Mouse (Mus musculus) testis, postnatal 14 days (tissue): ENCODE data around the gene Ank3.

ENCODE experiments used
- DNase-seq: peaks from one replicate; pipeline ENCODE4 v3.0.0; 2021; ENCODE audit warnings: low spot score

Gene Ank3

DNA sequence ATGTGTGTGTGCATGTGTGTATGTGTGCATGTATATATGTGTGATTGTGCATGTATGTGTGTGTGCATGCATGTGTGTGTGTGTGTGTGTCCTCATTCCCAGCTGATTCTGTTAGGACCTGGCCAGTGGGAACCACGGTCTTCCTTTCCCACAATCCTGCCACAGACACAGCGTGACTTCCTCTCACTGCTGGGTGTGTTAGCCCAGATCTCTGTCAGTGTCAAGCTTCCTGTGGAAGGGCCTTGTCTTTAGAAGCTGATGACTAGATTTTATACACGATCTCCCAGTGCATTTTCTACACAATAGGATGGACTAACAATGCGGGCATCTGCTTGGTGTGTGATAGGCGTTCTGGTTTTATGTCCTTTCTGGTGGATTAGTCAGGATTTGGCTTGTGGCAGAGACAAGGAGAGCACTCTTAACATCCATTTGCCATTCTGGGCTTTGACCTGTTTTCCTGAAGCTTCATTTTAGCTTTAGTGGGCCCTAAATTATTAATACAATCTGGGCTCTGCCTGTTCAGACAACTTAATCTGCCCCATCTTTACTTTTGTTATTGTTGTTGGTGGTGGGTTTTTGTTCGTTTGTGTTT lies 322.4 kb downstream of the Ank3 start:
- no peak for DNase-seq

DNA sequence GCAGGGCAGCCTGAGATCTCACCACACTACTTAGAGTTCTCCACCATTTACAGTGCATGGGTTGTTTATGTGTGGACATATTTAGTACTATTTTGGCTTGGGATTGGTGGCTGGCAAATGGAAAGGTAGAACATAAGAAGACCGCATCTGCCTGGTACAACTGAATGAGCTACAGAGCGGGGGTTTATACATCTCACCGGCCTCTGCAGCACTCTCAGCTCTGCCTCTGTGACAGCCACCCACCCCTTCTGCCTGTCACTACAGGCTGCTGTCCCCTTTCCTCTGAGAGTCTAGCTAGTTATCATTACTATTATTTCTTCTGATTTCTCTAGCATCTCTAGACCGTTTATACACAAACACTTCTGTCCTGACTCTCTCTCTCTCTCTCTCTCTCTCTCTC lies 325.6 kb downstream of the Ank3 start:
- DNase-seq: no peak

DNA sequence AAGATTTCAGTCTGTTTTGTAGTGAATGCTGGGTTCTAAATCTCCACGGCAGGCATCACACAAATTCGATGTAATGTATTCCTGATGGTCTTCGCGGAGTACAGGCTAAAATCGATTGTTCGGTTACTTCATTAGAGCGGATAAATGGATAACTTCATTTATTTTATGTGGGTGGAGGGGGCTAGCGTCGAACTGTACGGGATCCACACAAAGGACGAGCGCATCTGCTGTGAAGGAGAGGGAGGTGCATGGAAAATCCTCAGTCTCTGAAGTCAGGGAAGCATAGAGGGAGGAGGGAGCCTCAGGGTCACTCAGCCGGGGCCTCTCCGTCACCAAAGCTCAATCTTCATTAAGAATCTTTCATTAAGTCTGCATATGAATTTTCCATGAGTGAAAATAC lies 326.5 kb downstream of the Ank3 start:
- DNase-seq: no peak

DNA sequence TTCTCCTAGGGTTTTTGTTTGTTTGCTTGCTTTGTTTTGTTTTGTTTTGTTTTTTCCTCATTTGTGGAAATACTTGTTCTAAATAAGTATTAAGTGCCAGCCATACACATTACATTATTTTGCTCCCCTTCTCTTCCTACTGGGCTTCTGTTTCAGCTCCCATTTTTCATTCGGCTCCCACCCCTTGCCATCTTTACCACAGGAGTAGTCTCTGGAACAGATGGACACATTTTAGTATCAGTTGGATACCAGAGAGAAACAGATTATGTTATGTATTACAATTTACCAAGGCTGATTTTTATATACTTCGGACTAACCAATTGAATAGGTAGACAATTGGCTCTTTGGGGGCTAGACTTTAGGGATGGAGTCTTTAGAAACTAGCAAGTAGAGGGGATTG lies 327.7 kb downstream of the Ank3 start:
- DNase-seq: no peak

DNA sequence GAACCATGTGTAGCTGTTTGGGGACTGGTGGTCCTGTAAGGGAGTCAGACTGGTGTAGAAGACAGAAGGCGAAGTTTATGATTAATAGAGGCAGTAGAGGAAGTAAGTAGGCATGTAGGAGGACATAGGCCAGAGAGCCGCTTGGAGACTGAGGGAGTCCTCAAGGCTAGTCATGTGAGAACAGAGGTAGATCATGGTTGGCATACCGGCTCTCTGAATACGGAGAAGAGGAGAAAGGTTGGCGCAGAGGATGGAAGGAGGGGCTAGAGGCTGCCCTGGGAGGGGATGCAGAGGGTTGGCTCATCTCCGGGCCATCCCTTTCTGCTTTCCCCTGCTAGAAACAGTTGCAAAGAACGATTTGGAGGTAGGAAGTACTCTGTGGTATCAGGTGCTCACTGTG lies 328.2 kb downstream of the Ank3 start:
- no peak for DNase-seq

DNA sequence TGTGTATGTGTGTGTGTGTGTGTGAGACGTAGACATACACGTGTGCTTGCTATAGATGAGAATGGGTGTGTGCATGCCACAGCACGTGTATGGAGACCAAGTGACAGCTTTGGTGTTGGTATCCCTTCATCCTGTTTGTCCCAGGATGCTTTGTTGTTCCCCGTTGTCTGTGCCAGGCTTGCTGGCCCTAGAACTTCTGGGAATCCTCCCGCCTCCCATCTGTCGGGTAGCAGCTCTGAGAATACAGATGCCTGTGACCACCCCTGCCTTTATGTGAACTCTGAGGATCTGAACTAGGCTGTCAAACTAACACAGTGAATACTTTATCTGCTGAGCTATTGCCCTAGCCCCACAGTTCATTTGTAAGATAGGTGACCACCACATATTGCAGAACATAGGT lies 330.3 kb downstream of the Ank3 start:
- no peak for DNase-seq

DNA sequence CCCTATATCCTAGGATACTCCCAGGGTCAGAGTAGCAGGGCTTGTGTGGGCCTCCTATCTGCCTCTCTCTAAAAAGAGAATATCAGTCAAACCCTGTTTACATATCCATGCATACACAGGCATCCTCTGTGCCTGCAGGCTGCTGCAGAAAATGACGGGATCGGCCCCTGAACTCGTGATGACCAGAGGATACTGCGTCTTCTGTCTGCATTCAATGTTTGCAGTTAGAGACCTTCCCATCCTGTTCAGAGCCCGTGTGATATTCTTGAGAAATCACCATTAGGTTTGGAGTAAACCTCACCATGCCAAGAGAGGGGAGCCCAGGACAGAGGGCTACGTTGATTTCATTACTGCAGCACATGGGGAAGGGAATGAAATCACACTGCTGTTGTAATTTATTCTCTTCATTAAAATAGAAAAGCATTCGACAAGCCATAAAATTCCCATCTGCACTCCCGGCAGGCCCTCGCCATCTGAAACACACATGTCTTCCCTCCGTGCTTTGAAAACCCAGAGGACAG lies 331.8 kb downstream of the Ank3 start:
- DNase-seq: no peak

DNA sequence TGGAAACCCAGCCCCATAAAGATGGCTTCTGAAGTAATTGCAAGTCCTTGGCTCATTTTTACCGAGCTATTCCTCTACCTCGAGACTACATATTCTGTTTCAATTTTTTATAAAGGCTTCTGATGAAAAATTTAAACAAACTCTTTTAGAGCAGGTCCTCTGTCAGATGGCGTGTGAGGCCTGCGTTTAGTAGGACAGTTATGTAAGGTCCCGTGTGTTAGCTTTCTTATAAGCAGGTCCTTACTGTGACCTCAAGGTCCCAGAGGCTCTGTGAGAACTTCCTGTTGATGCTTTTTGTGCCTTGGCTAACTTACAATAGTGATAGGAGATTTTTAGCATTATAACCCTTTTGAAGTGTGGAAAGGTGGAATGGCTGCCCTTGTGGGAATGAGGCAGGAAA lies 332.8 kb downstream of the Ank3 start:
- DNase-seq: no peak

DNA sequence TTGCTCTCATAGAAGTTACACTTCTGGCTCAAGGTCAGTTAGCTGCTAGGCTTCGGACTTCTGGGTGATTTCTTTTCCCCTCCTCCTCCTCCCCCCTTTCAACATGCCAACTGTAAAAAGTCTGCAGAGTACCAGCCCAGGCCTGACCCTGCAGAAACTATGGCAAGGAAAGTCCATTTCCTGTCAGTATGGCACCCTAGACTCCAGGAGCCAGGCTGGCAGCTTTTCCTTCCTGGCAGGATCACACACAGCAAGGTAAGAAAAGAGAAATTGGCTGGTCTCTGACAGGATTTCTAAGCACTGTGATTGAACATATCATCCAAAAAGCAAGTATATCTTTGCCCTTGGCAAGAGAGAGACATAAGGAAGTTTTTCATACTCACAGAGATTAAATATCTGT lies 333.3 kb downstream of the Ank3 start:
- DNase-seq: no peak

DNA sequence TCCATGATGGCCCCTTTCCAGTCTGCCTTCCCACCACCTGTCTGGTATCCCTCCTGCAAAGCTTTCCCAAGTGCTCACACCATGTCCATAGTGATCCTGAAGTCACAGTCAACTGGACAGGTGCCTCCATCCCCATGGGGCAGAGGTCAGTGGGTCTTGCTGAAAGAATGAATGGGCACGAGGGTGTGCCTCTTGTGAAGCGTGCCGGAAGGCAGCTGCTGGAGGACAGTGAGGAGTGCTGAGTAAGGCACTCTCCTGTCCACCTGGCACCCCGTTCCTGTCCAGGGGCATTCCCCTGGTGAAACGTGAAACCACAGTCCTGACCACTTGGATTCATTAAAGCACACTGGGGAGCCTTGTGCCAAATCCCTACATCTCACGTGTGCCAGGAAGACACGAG lies 337.7 kb downstream of the Ank3 start:
- DNase-seq: no peak

DNA sequence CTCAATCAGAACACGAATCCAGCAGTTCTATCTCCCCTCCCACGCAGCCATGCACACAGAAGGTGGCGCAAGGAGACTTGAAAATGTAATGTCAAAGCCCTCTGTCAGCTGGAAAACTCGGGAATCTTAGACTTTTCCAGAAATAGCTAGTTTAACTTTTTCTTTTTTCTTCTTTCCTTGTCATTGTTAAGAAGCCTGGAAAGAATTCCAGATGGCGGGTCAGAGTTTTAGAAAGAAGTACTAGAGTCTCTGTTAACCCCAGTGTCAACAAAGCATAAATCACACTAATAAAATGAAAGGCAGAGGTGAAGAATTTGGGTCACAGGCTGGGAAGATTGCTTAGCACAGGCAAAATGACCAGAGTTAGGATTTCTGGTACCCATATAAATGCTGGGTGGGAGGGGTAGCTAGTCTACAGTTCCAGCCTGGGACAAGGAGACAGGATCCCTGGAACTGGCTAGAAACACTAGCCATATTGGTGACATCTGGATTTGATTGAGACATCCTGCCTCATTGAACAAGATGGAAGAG lies 340.2 kb downstream of the Ank3 start:
- DNase-seq: no peak

DNA sequence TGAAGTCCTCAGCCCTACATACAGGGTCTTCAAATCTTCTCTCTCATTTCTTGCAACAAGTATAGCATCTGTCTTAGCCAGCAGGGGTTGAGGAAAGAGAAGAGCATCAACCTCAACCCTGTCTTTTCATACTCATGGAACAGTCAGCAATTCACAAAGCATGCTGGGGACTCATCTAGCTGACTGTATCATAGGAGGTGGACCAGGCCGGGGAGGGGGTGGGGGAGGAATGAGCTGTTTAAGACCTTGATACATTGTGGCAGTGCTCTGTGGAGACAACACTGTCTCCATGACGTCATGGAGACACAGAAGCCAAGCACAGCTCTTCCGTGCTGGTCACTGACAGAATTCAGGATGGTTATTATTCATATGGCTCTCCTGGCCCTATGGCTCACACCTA lies 344.0 kb downstream of the Ank3 start:
- no peak for DNase-seq

DNA sequence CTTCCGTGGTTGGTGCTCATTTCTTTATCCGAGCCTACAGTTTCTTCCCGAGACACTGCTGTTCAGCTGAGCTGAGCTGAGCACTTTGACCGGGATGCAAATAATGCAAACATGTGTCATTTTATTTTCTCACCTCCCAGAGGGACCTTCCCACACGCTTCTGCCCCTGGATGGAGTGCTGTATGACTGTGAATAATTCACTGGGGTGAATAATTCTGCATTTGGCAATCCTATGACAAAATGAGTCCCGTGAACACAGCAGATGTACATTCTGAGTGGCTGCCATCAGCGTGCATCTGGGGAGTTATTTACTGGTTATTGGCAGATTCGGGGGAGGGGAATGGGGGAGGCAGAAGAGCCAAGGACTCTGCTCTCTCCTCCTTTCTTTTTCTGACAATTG lies 345.6 kb downstream of the Ank3 start:
- DNase-seq: no peak

DNA sequence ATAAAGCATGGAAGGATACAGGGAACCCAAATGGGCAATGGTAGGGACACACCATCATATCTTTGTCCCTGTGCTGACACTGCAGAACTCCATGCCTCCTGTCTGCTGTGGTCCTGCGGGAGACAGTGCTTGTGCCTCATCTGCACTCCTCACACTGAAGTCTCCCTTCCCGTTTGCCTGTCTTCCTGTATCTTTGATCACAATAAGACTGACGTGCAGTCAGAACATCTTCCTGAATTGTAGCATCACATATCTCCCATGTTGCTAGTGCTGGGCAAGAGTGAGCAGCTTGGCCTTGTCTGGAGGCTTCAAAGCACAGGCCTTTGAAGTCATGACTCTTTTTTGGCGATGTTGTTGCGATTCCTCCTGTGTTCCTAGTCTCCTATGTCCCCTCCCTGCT lies 346.3 kb downstream of the Ank3 start:
- no peak for DNase-seq

DNA sequence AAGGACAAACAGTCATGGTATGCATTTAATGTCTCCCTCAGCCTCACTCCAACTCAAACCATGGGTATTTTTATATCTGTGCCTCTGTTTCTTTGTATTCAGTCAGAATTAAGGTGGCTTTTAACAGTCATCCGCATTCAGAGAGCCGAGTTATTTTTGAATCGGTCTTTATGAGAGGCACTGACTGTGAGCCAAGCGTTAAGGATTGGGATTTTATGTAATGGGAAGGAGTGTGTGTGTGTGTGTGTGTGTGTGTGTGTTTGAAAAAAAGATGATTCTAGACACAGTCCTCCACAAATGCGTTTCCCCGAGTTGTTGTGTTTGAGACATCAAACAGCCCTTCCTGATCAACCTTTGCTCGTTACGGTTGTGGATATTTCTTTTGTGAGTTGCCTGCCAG lies 347.7 kb downstream of the Ank3 start:
- no peak for DNase-seq

DNA sequence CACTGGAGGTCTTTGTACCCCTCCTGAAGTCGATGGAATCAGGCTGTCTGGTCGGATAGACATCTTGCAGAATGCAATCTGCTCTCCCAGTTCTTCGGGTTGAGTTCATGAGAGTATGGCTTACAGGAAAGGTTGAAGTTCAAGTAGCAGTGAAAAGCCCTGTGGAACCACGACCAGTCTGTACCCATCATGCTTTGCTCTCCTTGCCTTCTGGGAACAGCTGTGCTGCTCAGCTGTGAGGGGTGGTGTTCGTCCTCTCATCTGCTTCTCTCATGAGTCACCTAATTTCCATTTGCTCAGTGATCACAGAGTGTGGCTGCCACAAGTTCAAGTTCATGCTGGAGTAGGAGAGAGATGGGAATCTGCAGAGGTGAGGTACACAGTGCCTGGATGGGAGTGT lies 348.2 kb downstream of the Ank3 start:
- no peak for DNase-seq

DNA sequence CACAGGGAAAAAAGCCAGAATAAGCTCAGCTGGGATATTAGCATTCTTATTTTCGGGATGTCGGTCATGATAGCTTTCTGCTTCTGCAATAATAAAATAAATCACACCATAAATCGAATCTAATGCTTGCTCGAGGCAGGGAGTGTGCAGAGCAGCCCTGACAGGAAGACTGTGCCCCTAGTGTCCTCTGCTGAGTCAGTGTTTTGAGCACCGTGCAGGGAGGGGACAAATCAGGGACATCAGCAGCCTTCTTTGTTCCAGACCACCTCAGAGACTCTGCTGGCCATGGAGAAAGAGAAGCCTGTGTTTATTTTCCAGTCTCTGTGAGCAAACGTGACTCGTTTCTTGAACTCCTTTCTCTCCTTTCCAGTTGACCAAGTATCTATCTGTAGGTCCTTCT lies 352.8 kb downstream of the Ank3 start:
- DNase-seq: no peak

DNA sequence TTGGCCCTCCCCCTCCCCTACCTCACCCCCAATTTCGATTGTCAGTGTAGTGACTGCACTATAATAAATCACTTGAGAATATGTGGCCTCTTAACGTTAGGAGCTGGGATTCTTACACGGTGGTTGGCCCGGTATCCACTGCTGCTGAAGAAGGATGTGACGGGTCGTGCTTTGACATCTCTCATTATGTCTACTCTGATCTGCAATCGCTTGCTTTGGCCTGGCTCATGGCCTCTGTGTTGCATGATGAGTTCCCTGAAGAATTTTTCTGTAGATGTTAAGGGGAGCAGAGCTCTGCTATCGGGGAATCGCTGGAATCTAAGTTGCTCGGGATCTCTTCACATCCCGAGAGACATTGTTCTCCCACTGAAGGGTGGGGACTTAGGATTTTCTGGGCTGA lies 354.9 kb downstream of the Ank3 start:
- DNase-seq: no peak

DNA sequence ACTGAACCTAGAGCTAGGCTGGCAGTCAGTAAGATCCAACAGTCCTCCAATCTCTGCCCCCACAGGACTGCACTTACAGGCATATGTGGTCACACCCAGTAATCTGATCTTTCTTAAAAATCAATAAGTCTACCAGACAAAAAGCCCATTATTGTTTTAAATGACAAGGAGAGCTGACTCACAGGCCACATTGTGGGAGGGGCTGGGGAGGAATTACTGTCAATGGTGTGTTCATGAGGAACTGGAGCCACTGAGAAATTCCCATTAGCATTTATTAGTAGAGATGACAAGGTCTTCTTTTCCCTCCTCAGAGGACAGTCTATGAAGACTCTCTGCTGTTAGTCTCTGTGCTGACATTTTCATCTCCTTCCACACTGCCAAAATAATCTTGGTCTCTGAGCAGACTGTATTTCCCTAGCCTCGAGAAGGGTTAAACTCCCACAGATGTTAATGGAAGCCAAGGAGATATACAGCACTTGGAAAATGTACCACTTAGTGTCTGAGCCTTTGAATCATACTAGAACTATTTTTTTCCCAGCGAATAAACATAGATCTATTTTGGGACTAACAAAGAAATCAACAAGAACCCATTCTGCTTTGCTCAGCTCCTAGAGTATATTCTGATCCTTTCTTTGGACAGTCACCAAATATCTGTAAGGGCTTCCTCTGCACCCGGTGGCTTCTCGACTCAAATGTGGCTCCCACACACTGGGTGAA lies 358.5 kb downstream of the Ank3 start:
- DNase-seq: no peak

DNA sequence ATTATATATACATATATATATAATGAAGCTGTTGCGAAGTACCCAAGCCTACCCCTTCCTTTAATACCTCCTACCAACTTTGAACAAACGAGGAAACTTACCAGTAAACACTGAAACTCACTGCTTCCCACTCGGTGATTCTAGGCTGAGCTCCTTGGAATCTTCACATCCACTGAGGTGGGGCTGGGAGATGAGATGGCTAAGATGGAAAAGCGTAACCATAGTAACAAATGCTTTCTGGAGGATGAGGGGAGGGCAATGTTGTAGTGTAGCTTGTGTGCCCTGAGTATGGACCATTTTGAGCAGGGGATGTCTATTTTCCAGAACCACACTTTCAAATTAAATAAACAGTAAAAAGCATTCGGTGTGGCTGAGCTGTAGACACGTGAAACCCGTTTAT lies 364.4 kb downstream of the Ank3 start:
- DNase-seq: no peak

DNA sequence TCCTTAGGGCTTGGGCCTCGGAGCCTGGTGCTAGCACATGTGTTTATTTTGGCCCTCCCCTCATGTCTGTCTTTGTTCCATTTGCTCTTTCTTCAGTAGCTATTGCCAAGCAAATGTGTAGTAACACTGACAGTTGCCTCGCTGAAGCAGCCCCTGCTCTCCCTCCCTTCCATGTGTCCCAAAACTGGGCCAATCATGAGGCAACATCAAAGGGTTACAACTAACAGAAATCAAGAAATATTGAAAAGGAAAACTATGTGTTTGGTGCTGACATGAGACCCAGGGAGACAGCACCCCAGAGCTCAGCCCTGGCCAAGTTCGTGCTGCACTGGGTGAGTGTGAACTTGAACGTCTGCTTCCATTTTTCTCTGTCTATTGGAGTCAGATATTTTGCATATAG lies 365.8 kb downstream of the Ank3 start:
- DNase-seq: no peak

DNA sequence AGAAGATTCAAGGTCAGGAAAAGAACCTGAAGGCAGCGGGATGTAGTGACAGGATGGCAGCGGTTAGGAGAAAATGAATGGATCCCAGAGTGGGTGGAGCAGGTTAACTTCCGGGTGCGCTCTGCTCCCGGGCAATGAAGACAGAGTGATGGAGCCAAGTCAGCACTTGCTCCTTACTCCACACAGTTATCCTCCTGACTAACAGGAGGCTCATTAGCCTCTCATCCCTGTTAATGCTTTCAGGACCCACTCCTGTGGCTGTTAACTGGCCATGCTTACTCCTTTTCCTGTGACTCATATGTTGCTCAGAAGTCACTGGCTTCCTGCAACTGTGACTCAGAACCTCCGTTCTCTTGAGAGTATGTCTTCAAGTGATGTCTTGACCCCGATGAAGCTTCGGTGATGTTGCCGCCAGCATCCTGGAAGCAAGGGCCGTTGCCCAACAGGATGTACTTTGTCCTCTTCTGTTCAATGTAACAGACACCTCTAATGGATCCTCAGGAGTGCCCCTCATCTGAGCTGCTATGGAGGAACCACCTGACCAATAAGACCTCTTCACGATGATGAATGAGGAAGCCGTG lies 378.6 kb downstream of the Ank3 start:
- no peak for DNase-seq

DNA sequence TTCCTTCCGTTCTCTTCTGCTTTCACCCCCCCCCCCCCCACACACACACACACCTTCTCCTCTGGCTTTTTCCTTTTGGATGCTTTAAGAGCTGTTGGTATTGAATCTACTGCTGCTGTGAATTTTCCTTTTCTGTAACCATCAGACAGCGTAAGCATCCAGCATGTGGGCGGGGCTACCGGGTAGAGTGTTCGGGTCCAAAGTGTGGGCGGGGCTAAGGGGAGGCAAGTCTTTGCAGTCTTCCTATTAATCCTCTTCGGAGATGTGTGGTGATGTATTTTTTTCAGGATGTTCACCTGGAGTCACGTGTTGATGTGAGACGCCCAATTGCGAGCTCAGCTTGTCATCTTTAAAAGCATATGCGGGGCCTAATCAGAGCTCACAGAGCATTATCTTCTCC lies 379.2 kb downstream of the Ank3 start:
- no peak for DNase-seq

DNA sequence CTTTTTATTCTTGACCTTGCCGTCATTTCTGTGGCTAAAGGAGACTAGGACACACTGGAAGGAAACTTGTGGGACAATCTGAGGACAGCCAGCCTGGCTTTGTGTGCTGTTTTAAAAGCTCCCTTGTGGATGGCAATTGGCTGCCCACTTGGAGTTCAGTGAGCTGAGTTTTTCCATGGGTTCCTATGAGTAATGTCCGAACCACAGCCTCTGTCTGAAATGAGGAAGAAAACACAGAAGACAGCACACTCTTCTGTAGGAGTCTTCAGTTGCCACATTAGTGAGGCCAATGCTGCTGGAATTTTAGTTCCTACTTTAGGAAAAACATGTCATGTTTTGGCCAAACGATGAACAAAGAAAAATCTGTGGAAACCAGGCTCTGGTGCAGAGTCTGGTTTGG lies 380.7 kb downstream of the Ank3 start:
- DNase-seq: no peak
